ENCODE assay signal across 13 mouse cellular contexts in genomic region chr11:118427266-118427779, GRCm38 (mm10). TPM values are rescaled to one million over a fixed set of nuclear protein-coding genes. Genes with fewer than 3 reads are reported as not detected.
DNase-seq lines count a peak whose midpoint lies in the region; ATAC-seq lines count a peak whose summit lies in the region.
"Had no signal": no experiment of that assay in that cellular context is flagged by ENCODE, and none has a peak within 500 bp of the region (broad histone marks: within the 10 kb centered on the region; RNA-seq: fewer than 3 reads in every experiment).

No protein-coding gene starts in this region.

- WGBS in heart, embryonic 13.5 days: 37% methylated on average over 3 of the region's 3 CpGs
- 32% methylated on average over 3 of the region's 3 CpGs for WGBS in embryonic facial prominence, embryonic 12.5 days
- 44% methylated on average over 3 of the region's 3 CpGs for WGBS in limb, embryonic 11.5 days

- no peak for ATAC-seq in heart, embryonic 13.5 days (ENCODE audit: extremely low read depth, insufficient number of reproducible peaks, low FRiP score, low TSS enrichment)
- no peak for ATAC-seq in embryonic facial prominence, embryonic 12.5 days (ENCODE audit: insufficient number of reproducible peaks, insufficient read depth, low FRiP score, low TSS enrichment)
- ATAC-seq in limb, embryonic 11.5 days (ENCODE audit: insufficient number of reproducible peaks, low FRiP score, low TSS enrichment, low read depth): no peak
- ATAC-seq: activated CD4-positive, CD25-positive, alpha-beta regulatory T cell, adult 4 months had no signal

- H3K4me2 ChIP-seq in heart, embryonic 13.5 days: peak overlapping the region; percentile 67
- H3K4me2 ChIP-seq in embryonic facial prominence, embryonic 12.5 days (replicated peaks): peak overlapping the region; percentile 53
- H3K4me2 ChIP-seq in limb, embryonic 11.5 days (ENCODE audit: low read depth, severe bottlenecking): peak overlapping the region; percentile 55

- H3K4me1 ChIP-seq in heart, embryonic 13.5 days: peaks cover 83% of the 10 kb centered on the region
- H3K4me1 ChIP-seq in embryonic facial prominence, embryonic 12.5 days: peaks cover 51% of the 10 kb centered on the region
- H3K4me1 ChIP-seq in limb, embryonic 11.5 days (ENCODE audit: control insufficient read depth, insufficient read depth, low read length): peaks cover 25% of the 10 kb centered on the region

- peaks cover 27% of the 10 kb centered on the region for H3K27me3 ChIP-seq in heart, embryonic 13.5 days (replicated peaks)
- no peaks in the 10 kb centered on the region for H3K27me3 ChIP-seq in embryonic facial prominence, embryonic 12.5 days
- no peaks in the 10 kb centered on the region for H3K27me3 ChIP-seq in limb, embryonic 11.5 days (ENCODE audit: control insufficient read depth, insufficient read depth, low read length)

- no peaks in the 10 kb centered on the region for H3K36me3 ChIP-seq in heart, embryonic 13.5 days
- no peaks in the 10 kb centered on the region for H3K36me3 ChIP-seq in embryonic facial prominence, embryonic 12.5 days
- no peaks in the 10 kb centered on the region for H3K36me3 ChIP-seq in limb, embryonic 11.5 days (ENCODE audit: control insufficient read depth, insufficient read depth, low read length)

- DNase-seq in heart, postnatal 4 days: no peak
- peak; percentile 83 for DNase-seq in 3T3-L1 (ENCODE audit: low read depth, low spot score)
- DNase-seq in limb, embryonic 11.5 days (ENCODE audit: low spot score): no peak
- DNase-seq in cerebellum, postnatal 4 days (ENCODE audit: low spot score in 2 of 2): no peak
- no peak for DNase-seq in embryo, embryonic 10 days (ENCODE audit: low spot score)
- no peak for DNase-seq in cerebellum, adult 9-10 months
- DNase-seq: cerebellum, adult 11 months; layer of hippocampus, adult 9-11 months; right cerebral cortex, postnatal 25 days had no signal

- H3K9ac ChIP-seq in heart, embryonic 13.5 days: peak overlapping the region; percentile 64; the same call in 1 of the 2 replicates
- H3K9ac ChIP-seq in embryonic facial prominence, embryonic 12.5 days: no peak overlapping the region
- no peak overlapping the region for H3K9ac ChIP-seq in limb, embryonic 11.5 days (ENCODE audit: low read length)

- H3K9me3 ChIP-seq in heart, embryonic 13.5 days: no peaks in the 10 kb centered on the region
- no peaks in the 10 kb centered on the region for H3K9me3 ChIP-seq in embryonic facial prominence, embryonic 12.5 days
- no peaks in the 10 kb centered on the region for H3K9me3 ChIP-seq in limb, embryonic 11.5 days (ENCODE audit: control insufficient read depth, low read length)

- H3K27ac ChIP-seq in heart, embryonic 13.5 days (replicated peaks): peak overlapping the region; percentile 76; the same call in 1 of the 2 replicates
- H3K27ac ChIP-seq in embryonic facial prominence, embryonic 12.5 days: peak overlapping the region; percentile 84
- H3K27ac ChIP-seq in limb, embryonic 11.5 days (replicated peaks; ENCODE audit: low read depth, low read length): no peak overlapping the region

- H3K4me3 ChIP-seq in heart, embryonic 13.5 days: peak overlapping the region; percentile 44; the same call in 1 of the 2 replicates
- H3K4me3 ChIP-seq in embryonic facial prominence, embryonic 12.5 days: peak overlapping the region; percentile 37; the same call in 1 of the 2 replicates
- 0 out of 2 replicates have a peak overlapping the region, but pooled peaks have one; percentile 24 for H3K4me3 ChIP-seq in limb, embryonic 11.5 days (ENCODE audit: low read depth, low read length)

RNA-seq across cellular contexts. Expression of gene C1qtnf1, which starts 0.7 kb away (rescaled TPM):
- 5.5 and 7.1 TPM in 2 replicates for polyA plus RNA-seq in heart, embryonic 13.5 days (2015; fragmentation: Nextera tagmentation; extraction: Ambion mirVana)
- total RNA-seq in heart, postnatal 4 days (2021): 10 to 100 TPM; 21.2 to 25.1 TPM
- polyA plus RNA-seq in embryonic facial prominence, embryonic 12.5 days (2016; fragmentation: Nextera tagmentation; extraction: Ambion mirVana): 5.7 and 6.7 TPM in 2 replicates
- polyA plus RNA-seq in limb, embryonic 11.5 days (2014; fragmentation: Nextera tagmentation; extraction: Ambion mirVana): 3.5 and 4.2 TPM in 2 replicates
- total RNA-seq: hematopoietic stem cell, adult 5-6 weeks had no signal
- polyA plus RNA-seq: activated CD4-positive, CD25-positive, alpha-beta regulatory T cell, adult 4 months had no signal

RNA-seq across cellular contexts. Expression of gene Cant1, which starts 8.4 kb away (rescaled TPM):
- 18.9 and 19.1 TPM in 2 replicates for polyA plus RNA-seq in heart, embryonic 13.5 days (2015; fragmentation: Nextera tagmentation; extraction: Ambion mirVana)
- total RNA-seq in heart, postnatal 4 days (2021): 10 to 100 TPM; 19.6 to 20.2 TPM
- polyA plus RNA-seq in embryonic facial prominence, embryonic 12.5 days (2016; fragmentation: Nextera tagmentation; extraction: Ambion mirVana): 33.4 and 35.5 TPM in 2 replicates
- 23.9 and 27.1 TPM in 2 replicates for polyA plus RNA-seq in limb, embryonic 11.5 days (2014; fragmentation: Nextera tagmentation; extraction: Ambion mirVana)

RNA-seq across cellular contexts. Expression of gene Lgals3bp, which starts 25.4 kb away (rescaled TPM):
- 7.3 and 8.8 TPM in 2 replicates for polyA plus RNA-seq in heart, embryonic 13.5 days (2015; fragmentation: Nextera tagmentation; extraction: Ambion mirVana)
- 10 to 100 TPM; 20.2 to 24.4 TPM for total RNA-seq in heart, postnatal 4 days (2021)
- polyA plus RNA-seq in embryonic facial prominence, embryonic 12.5 days (2016; fragmentation: Nextera tagmentation; extraction: Ambion mirVana): 1.4 and 2.7 TPM in 2 replicates
- 3.6 and 4.1 TPM in 2 replicates for polyA plus RNA-seq in limb, embryonic 11.5 days (2014; fragmentation: Nextera tagmentation; extraction: Ambion mirVana)

RNA-seq across cellular contexts. Expression of gene Engase, which starts 49.3 kb away (rescaled TPM):
- 4.4 and 5.0 TPM in 2 replicates for polyA plus RNA-seq in heart, embryonic 13.5 days (2015; fragmentation: Nextera tagmentation; extraction: Ambion mirVana)
- total RNA-seq in heart, postnatal 4 days (2021): 1 to 10 TPM; 4.0 to 5.8 TPM
- 7.1 and 8.9 TPM in 2 replicates for polyA plus RNA-seq in embryonic facial prominence, embryonic 12.5 days (2016; fragmentation: Nextera tagmentation; extraction: Ambion mirVana)
- 4.8 and 8.5 TPM in 2 replicates for polyA plus RNA-seq in limb, embryonic 11.5 days (2014; fragmentation: Nextera tagmentation; extraction: Ambion mirVana)
